Comparison of ENCODE assay signal across 22 mouse cellular contexts in genomic region chr5:20256933-20257332, GRCm38 (mm10).
DNase-seq lines count a peak whose midpoint lies in the region; ATAC-seq and TF ChIP-seq lines count a peak whose summit lies in the region.
"Had no signal": no experiment of that assay in that cellular context is flagged by ENCODE, and none has a peak within 500 bp of the region (broad histone marks: within the 10 kb centered on the region; RNA-seq: fewer than 3 reads in every experiment).

No protein-coding gene starts in this region.

- H3K4me3 ChIP-seq in left cerebral cortex, adult 2 months, result no peak overlapping the region
- H3K4me3 ChIP-seq in liver, postnatal 0 days (ENCODE audit: low read depth, low read length), result no peak overlapping the region
- H3K4me3 ChIP-seq in liver, embryonic 11.5 days (ENCODE audit: low read depth, low read length), result no peak overlapping the region
- no peak overlapping the region for H3K4me3 ChIP-seq in midbrain, embryonic 16.5 days (ENCODE audit: low read depth, low read length)
- H3K4me3 ChIP-seq in midbrain, embryonic 10.5 days, result no peak overlapping the region
- H3K4me3 ChIP-seq: forebrain, embryonic 10.5 days; forebrain, embryonic 13.5 days; hindbrain, embryonic 12.5 days; hindbrain, embryonic 15.5 days had no signal

- ATAC-seq in liver, postnatal 0 days, result peak; percentile 85
- no peak for ATAC-seq in liver, embryonic 11.5 days (replicated peaks; ENCODE audit: low FRiP score)
- ATAC-seq in midbrain, embryonic 16.5 days, result no peak
- ATAC-seq: CD4-positive, CD25-positive, alpha-beta regulatory T cell, adult 4 months; forebrain, embryonic 13.5 days; forebrain, embryonic 16.5 days had no signal

- H3K27ac ChIP-seq in left cerebral cortex, adult 2 months, result peak overlapping the region; percentile 67
- peak overlapping the region; percentile 51 for H3K27ac ChIP-seq in liver, postnatal 0 days (ENCODE audit: low read depth)
- H3K27ac ChIP-seq in liver, embryonic 11.5 days (ENCODE audit: low read depth, low read length), result no peak overlapping the region
- peak overlapping the region; percentile 28; the same call in 1 of the 2 replicates for H3K27ac ChIP-seq in midbrain, embryonic 16.5 days (ENCODE audit: low read length)
- no peak overlapping the region for H3K27ac ChIP-seq in midbrain, embryonic 10.5 days (replicated peaks)
- H3K27ac ChIP-seq: forebrain, embryonic 10.5 days; forebrain, embryonic 13.5 days; hindbrain, embryonic 12.5 days; hindbrain, embryonic 15.5 days had no signal

- no peak for TF ChIP-seq CTCF in left cerebral cortex, adult 2 months (IDR thresholded peaks at IDR 0.05)
- no peak for TF ChIP-seq CTCF in liver, postnatal 0 days (IDR thresholded peaks at IDR 0.05; ENCODE audit: low read depth)

- intact Hi-C loops in left cerebral cortex, adult 2 months (cut with DNase I), result no loop called here

- 31% methylated on average over 2 of the region's 2 CpGs for WGBS in liver, postnatal 0 days (ENCODE audit: insufficient replicate concordance)
- 55% methylated on average over 2 of the region's 2 CpGs for WGBS in liver, embryonic 11.5 days
- 40% methylated on average over 2 of the region's 2 CpGs for WGBS in midbrain, embryonic 16.5 days
- WGBS in midbrain, embryonic 10.5 days, result 53% methylated on average over 2 of the region's 2 CpGs

- H3K27me3 ChIP-seq in liver, postnatal 0 days (ENCODE audit: insufficient read depth, low read length), result no peaks in the 10 kb centered on the region
- H3K27me3 ChIP-seq in liver, embryonic 11.5 days (replicated peaks; ENCODE audit: control insufficient read depth, insufficient read depth, low read length), result no peaks in the 10 kb centered on the region
- H3K27me3 ChIP-seq in midbrain, embryonic 16.5 days (ENCODE audit: control insufficient read depth, insufficient read depth, low read depth, low read length), result no peaks in the 10 kb centered on the region
- no peaks in the 10 kb centered on the region for H3K27me3 ChIP-seq in midbrain, embryonic 10.5 days (ENCODE audit: low read depth, poor library complexity, severe bottlenecking)
- H3K27me3 ChIP-seq: forebrain, embryonic 13.5 days; hindbrain, embryonic 12.5 days; hindbrain, embryonic 15.5 days had no signal

- H3K4me2 ChIP-seq in liver, postnatal 0 days (ENCODE audit: low read depth, low read length), result 0 out of 2 replicates have a peak overlapping the region, but pooled peaks have one; percentile 4
- H3K4me2 ChIP-seq in liver, embryonic 11.5 days, result no peak overlapping the region
- no peak overlapping the region for H3K4me2 ChIP-seq in midbrain, embryonic 16.5 days (ENCODE audit: low read length)
- H3K4me2 ChIP-seq: forebrain, embryonic 13.5 days; heart, embryonic 11.5 days; hindbrain, embryonic 12.5 days; hindbrain, embryonic 15.5 days had no signal

- no peak for TF ChIP-seq EP300 in liver, postnatal 0 days (IDR thresholded peaks at IDR 0.05; ENCODE audit: low read depth)

- H3K9ac ChIP-seq in liver, postnatal 0 days (replicated peaks), result no peak overlapping the region
- H3K9ac ChIP-seq in liver, embryonic 11.5 days (ENCODE audit: low read depth, low read length), result no peak overlapping the region
- H3K9ac ChIP-seq in midbrain, embryonic 16.5 days (ENCODE audit: low read depth, low read length), result no peak overlapping the region
- H3K9ac ChIP-seq: forebrain, embryonic 13.5 days; hindbrain, embryonic 12.5 days; hindbrain, embryonic 15.5 days had no signal

- DNase-seq in left cerebral cortex, adult 2 months (ENCODE audit: extremely low spot score in 1 of 2, low spot score in 2 of 2), result no peak
- DNase-seq in left cerebral cortex, adult 18-20 months (ENCODE audit: low spot score in 2 of 2), result no peak
- DNase-seq in liver, postnatal 0 days, result no peak
- no peak for DNase-seq in liver, embryonic 11.5 days (ENCODE audit: low spot score)
- DNase-seq in midbrain, embryonic 10.5 days (ENCODE audit: low spot score), result no peak
- DNase-seq in gastrocnemius, postnatal 4 days (ENCODE audit: low spot score in 2 of 2), result no peak
- DNase-seq: adrenal gland, adult 8-10 months; adrenal gland, postnatal 36 days; cerebellum, adult 18-20 months; cerebellum, adult 9-10 months; cerebellum, postnatal 14 days; gastrocnemius, postnatal 10 days; gastrocnemius, postnatal 36 days; heart, adult 11 months had no signal

- 0 out of 2 replicates have a peak, but pooled peaks cover 6% of the 10 kb centered on the region for H3K4me1 ChIP-seq in liver, postnatal 0 days (ENCODE audit: insufficient read depth)
- no peaks in the 10 kb centered on the region for H3K4me1 ChIP-seq in liver, embryonic 11.5 days (replicated peaks; ENCODE audit: control insufficient read depth, insufficient read depth, low read length)
- peaks cover 13% of the 10 kb centered on the region for H3K4me1 ChIP-seq in midbrain, embryonic 16.5 days (ENCODE audit: control insufficient read depth, insufficient read depth, low read length)
- peaks cover 18% of the 10 kb centered on the region for H3K4me1 ChIP-seq in midbrain, embryonic 10.5 days
- H3K4me1 ChIP-seq: forebrain, embryonic 10.5 days; hindbrain, embryonic 12.5 days; hindbrain, embryonic 15.5 days had no signal

- H3K36me3 ChIP-seq in liver, postnatal 0 days (replicated peaks; ENCODE audit: insufficient read depth, low read length), result no peaks in the 10 kb centered on the region
- H3K36me3 ChIP-seq in liver, embryonic 11.5 days (ENCODE audit: control insufficient read depth, insufficient read depth, low read length), result no peaks in the 10 kb centered on the region
- no peaks in the 10 kb centered on the region for H3K36me3 ChIP-seq in midbrain, embryonic 16.5 days (ENCODE audit: control insufficient read depth, insufficient read depth, low read length)
- no peaks in the 10 kb centered on the region for H3K36me3 ChIP-seq in midbrain, embryonic 10.5 days
- H3K36me3 ChIP-seq: forebrain, embryonic 10.5 days; hindbrain, embryonic 12.5 days; hindbrain, embryonic 15.5 days had no signal

- no peaks in the 10 kb centered on the region for H3K9me3 ChIP-seq in liver, postnatal 0 days (ENCODE audit: low read length)
- no peaks in the 10 kb centered on the region for H3K9me3 ChIP-seq in liver, embryonic 11.5 days (ENCODE audit: control insufficient read depth, low read length)
- no peaks in the 10 kb centered on the region; the same call in 1 of the 2 replicates for H3K9me3 ChIP-seq in midbrain, embryonic 16.5 days (replicated peaks; ENCODE audit: control insufficient read depth, low read length, poor library complexity, severe bottlenecking)
- H3K9me3 ChIP-seq in midbrain, embryonic 10.5 days (replicated peaks), result 0 out of 2 replicates have a peak, but pooled peaks cover 2% of the 10 kb centered on the region
- H3K9me3 ChIP-seq: forebrain, embryonic 10.5 days; forebrain, embryonic 13.5 days; hindbrain, embryonic 12.5 days; hindbrain, embryonic 15.5 days had no signal

Comparison
In these comparisons a context has a peak if more than half of its experiments do, and no peak if none do; other contexts are left out.
1. H3K27ac ChIP-seq: peak in left cerebral cortex, adult 2 months (single experiment), liver, postnatal 0 days (single experiment) and midbrain, embryonic 16.5 days (single experiment); none in liver, embryonic 11.5 days (single experiment) and midbrain, embryonic 10.5 days (single experiment).